Mouse (Mus musculus) cerebellum, adult 9-11 months (tissue): ENCODE data around the gene Zfp750.

Experiments used
- DNase-seq: peaks from one replicate; pipeline ENCODE4 v3.0.0; 2022

Gene Zfp750

GRCm38 (mm10) chr11:121467408-121467807 lies 51.7 kb downstream of the Zfp750 start:
- no peak for DNase-seq
